Mouse (Mus musculus): ENCODE measurements at regions not wholly inside any gene's neighbourhood (a gene's known extent, or its start where the extent isn't known, plus 50 kb on each side); places are given as distances from the start of the nearest gene placed in this dataset.

GRCm38 (mm10) chr2:47945061-47945460 lies 868.8 kb upstream of the Acvr2a start:
- no peak for DNase-seq (ENCODE audit: low read depth, low spot score)

- no peak for DNase-seq (ENCODE audit: low read depth, low spot score)
Observed at GRCm38 (mm10) chr2:47991132-47991531, 822.8 kb upstream of the Acvr2a start.

- no peak for DNase-seq (ENCODE audit: low read depth, low spot score)
Observed at GRCm38 (mm10) chr2:47994185-47994584, 819.7 kb upstream of the Acvr2a start.

GRCm38 (mm10) chr2:48001230-48001629 lies 812.7 kb upstream of the Acvr2a start:
- DNase-seq (ENCODE audit: low read depth, low spot score) = no peak

GRCm38 (mm10) chr2:48001800-48002507 lies 812.0 kb upstream of the Acvr2a start:
- peak; percentile 64 for DNase-seq (ENCODE audit: low read depth, low spot score)

GRCm38 (mm10) chr2:48010308-48010707 lies 803.6 kb upstream of the Acvr2a start:
- DNase-seq (ENCODE audit: low read depth, low spot score) = no peak

GRCm38 (mm10) chr2:48027559-48027958 lies 786.4 kb upstream of the Acvr2a start:
- no peak for DNase-seq (ENCODE audit: low read depth, low spot score)

- peak; percentile 28 for DNase-seq (ENCODE audit: low read depth, low spot score)
Observed at GRCm38 (mm10) chr2:48061375-48061774, 752.5 kb upstream of the Acvr2a start.

- peak; percentile 34 for DNase-seq (ENCODE audit: low read depth, low spot score)
Observed at GRCm38 (mm10) chr2:48063436-48063835, 750.5 kb upstream of the Acvr2a start.

GRCm38 (mm10) chr2:48065162-48065561 lies 748.7 kb upstream of the Acvr2a start:
- DNase-seq (ENCODE audit: low read depth, low spot score) = no peak

- no peak for DNase-seq (ENCODE audit: low read depth, low spot score)
Observed at GRCm38 (mm10) chr2:48082120-48082799, 731.6 kb upstream of the Acvr2a start.

- no peak for DNase-seq (ENCODE audit: low read depth, low spot score)
Observed at GRCm38 (mm10) chr2:48098287-48098686, 715.6 kb upstream of the Acvr2a start.

- peak; percentile 74 for DNase-seq (ENCODE audit: low read depth, low spot score)
Observed at GRCm38 (mm10) chr2:48098931-48099531, 714.9 kb upstream of the Acvr2a start.

- DNase-seq (ENCODE audit: low read depth, low spot score) = no peak
Observed at GRCm38 (mm10) chr2:48123662-48124061, 690.2 kb upstream of the Acvr2a start.

- no peak for DNase-seq (ENCODE audit: low read depth, low spot score)
Observed at GRCm38 (mm10) chr2:48138051-48138611, 675.8 kb upstream of the Acvr2a start.

- no peak for DNase-seq (ENCODE audit: low read depth, low spot score)
Observed at GRCm38 (mm10) chr2:48141281-48141680, 672.6 kb upstream of the Acvr2a start.

GRCm38 (mm10) chr2:48154706-48155105 lies 659.2 kb upstream of the Acvr2a start:
- DNase-seq (ENCODE audit: low read depth, low spot score) = peak; percentile 6

- no peak for DNase-seq (ENCODE audit: low read depth, low spot score)
Observed at GRCm38 (mm10) chr2:48172626-48173025, 641.3 kb upstream of the Acvr2a start.

GRCm38 (mm10) chr2:48186161-48186560 lies 627.7 kb upstream of the Acvr2a start:
- DNase-seq (ENCODE audit: low read depth, low spot score) = no peak

GRCm38 (mm10) chr2:48186609-48187008 lies 627.3 kb upstream of the Acvr2a start:
- DNase-seq (ENCODE audit: low read depth, low spot score) = peak; percentile 55

GRCm38 (mm10) chr2:48211804-48212203 lies 602.1 kb upstream of the Acvr2a start:
- no peak for DNase-seq (ENCODE audit: low read depth, low spot score)

- DNase-seq (ENCODE audit: low read depth, low spot score) = peak; percentile 9
Observed at GRCm38 (mm10) chr2:48220771-48221170, 593.1 kb upstream of the Acvr2a start.

All from telencephalon, adult 2 months (tissue).